Mouse (Mus musculus) hindbrain, postnatal 0 days (tissue): ENCODE results near the gene Gng2. TPM values are rescaled to one million over a fixed set of nuclear protein-coding genes. Genes with fewer than 3 reads are reported as not detected.

Experiments
- ATAC-seq: fragments of 200-750 bp; cut with Nextera tagmentation; 2 replicates; pipeline ENCODE4 v1.8.0; 2017; ENCODE audit warnings: mild to moderate bottlenecking, moderate TSS enrichment, moderate library complexity
- DNase-seq: peaks from one replicate; pipeline ENCODE4 v3.0.0-alpha.2; 2015; ENCODE audit warnings: low spot score
- H3K27ac ChIP-seq: fragments of 300-500 bp; sonication (generic); 2 replicates; pipeline ENCODE4 v1.5.1; 2014; ENCODE audit warnings: mild to moderate bottlenecking
- H3K27me3 ChIP-seq: fragments of 300-500 bp; sonication (generic); 2 replicates; pipeline ENCODE4 v1.6.1; 2014; ENCODE audit warnings: low read length, mixed read lengths; ENCODE audit not compliant: insufficient read depth
- H3K36me3 ChIP-seq: fragments of 300-500 bp; sonication (generic); 2 replicates; pipeline ENCODE4 v1.6.1; 2014; ENCODE audit warnings: low read length, mixed read lengths; ENCODE audit not compliant: insufficient read depth
- H3K4me1 ChIP-seq: fragments of 300-500 bp; sonication (generic); 2 replicates; pipeline ENCODE4 v1.6.1; 2014; ENCODE audit warnings: antibody characterized with exemption, low read length, mixed read lengths; ENCODE audit not compliant: insufficient read depth
- H3K4me2 ChIP-seq: fragments of 300-500 bp; sonication (generic); 2 replicates; pipeline ENCODE4 v1.6.1; 2014; ENCODE audit warnings: low read depth, mild to moderate bottlenecking, low read length, moderate library complexity, mixed read lengths
- H3K4me3 ChIP-seq: fragments of 300-500 bp; sonication (generic); 2 replicates; pipeline ENCODE4 v1.5.1; 2014; ENCODE audit warnings: low read length
- H3K9ac ChIP-seq: fragments of 300-500 bp; sonication (generic); replicated peaks from 2 replicates; pipeline ENCODE4 v1.6.1; 2014; ENCODE audit warnings: mild to moderate bottlenecking, low read length, moderate library complexity, mixed read lengths
- H3K9me3 ChIP-seq: fragments of 300-500 bp; sonication (generic); 2 replicates; pipeline ENCODE4 v1.6.1; 2016; ENCODE audit warnings: low read length, mixed read lengths
- CTCF ChIP-seq: IDR thresholded peaks from 2 replicates; pipeline ENCODE4 v1.5.1; 2016; ENCODE audit warnings: antibody characterized with exemption, control low read depth, low read depth
- WGBS: fragments of 180-500 bp; shearing (Covaris S2); extraction: QIAGEN DNeasy Blood & Tissue Kit; methylation state at CpG from one replicate; pipeline ENCODE4 v1.1.7; 2014; 5-methylcytosine and 5-hydroxymethylcytosine counted together
- polyA plus RNA-seq: library from polyadenylated mRNA; unstranded; fragments of >200 nt; fragmentation: Nextera tagmentation; extraction: Ambion mirVana; gene quantifications from 2 replicates; pipeline ENCODE4 v1.2.1, GENCODE M21; 2015
- total RNA-seq: library from RNA; depleted of rRNA; stranded (reverse); fragments of >200 nt; gene quantifications from 2 replicates; pipeline ENCODE4 v1.2.3, GENCODE M21; 2014

Gng2 gene
- total and polyA plus RNA-seq, 2 experiments from 2014 or later, result 218 to 265 TPM

GRCm38 (mm10) chr14:19969566-19969965, 7.9 kb downstream of the Gng2 start:
- Histone ChIP-seq H3K27ac (no peak overlapping the region), H3K36me3 (no peaks in the 10 kb centered on the region), H3K27me3 (no peaks in the 10 kb centered on the region), H3K4me1 (peaks cover 9% of the 10 kb centered on the region; the same call in 1 of the 2 replicates), H3K9me3 (no peaks in the 10 kb centered on the region), H3K4me3 (no peak overlapping the region), H3K9ac (no peak overlapping the region), H3K4me2 (no peak overlapping the region)
- 83% methylated on average over 1 of the region's 1 CpGs for WGBS
- TF ChIP-seq CTCF, result no peak
- DNase-seq, result no peak
- ATAC-seq, result no peak

- ATAC-seq (no peak), DNase-seq (no peak)
- H3K4me2 ChIP-seq, result no peak overlapping the region
- no peaks in the 10 kb centered on the region for H3K36me3 ChIP-seq
- peaks cover 7% of the 10 kb centered on the region; the same call in 1 of the 2 replicates for H3K4me1 ChIP-seq
- H3K27ac ChIP-seq, result no peak overlapping the region; the same call in 1 of the 2 replicates
- WGBS, result 45% methylated on average over 5 of the region's 5 CpGs
- H3K4me3 ChIP-seq, result no peak overlapping the region
- no peak overlapping the region for H3K9ac ChIP-seq
- H3K27me3 ChIP-seq, result no peaks in the 10 kb centered on the region
- no peaks in the 10 kb centered on the region for H3K9me3 ChIP-seq
- TF ChIP-seq CTCF, result peak; percentile 26; the same call in 1 of the 2 replicates
These were observed 8.4 kb downstream of the Gng2 start for GRCm38 (mm10) chr14:19969011-19969521.

- Histone ChIP-seq H3K27ac (no peak overlapping the region; the same call in 1 of the 2 replicates), H3K9ac (no peak overlapping the region), H3K36me3 (no peaks in the 10 kb centered on the region), H3K4me1 (peaks cover 7% of the 10 kb centered on the region; the same call in 1 of the 2 replicates), H3K27me3 (no peaks in the 10 kb centered on the region), H3K4me2 (no peak overlapping the region), H3K4me3 (no peak overlapping the region), H3K9me3 (no peaks in the 10 kb centered on the region)
- ATAC-seq (no peak), DNase-seq (no peak)
- WGBS, result 81% methylated on average over 7 of the region's 7 CpGs
- no peak for TF ChIP-seq CTCF
These were observed 9.0 kb downstream of the Gng2 start for GRCm38 (mm10) chr14:19968321-19969010.

- Histone ChIP-seq H3K27ac (no peak overlapping the region), H3K36me3 (no peaks in the 10 kb centered on the region), H3K27me3 (no peaks in the 10 kb centered on the region), H3K9me3 (no peaks in the 10 kb centered on the region), H3K4me3 (no peak overlapping the region), H3K4me1 (peaks cover 7% of the 10 kb centered on the region; the same call in 1 of the 2 replicates), H3K9ac (no peak overlapping the region), H3K4me2 (no peak overlapping the region)
- DNase-seq, result no peak
- WGBS, result 56% methylated on average over 8 of the region's 8 CpGs
- ATAC-seq, result no peak
- no peak for TF ChIP-seq CTCF
These were observed 9.9 kb downstream of the Gng2 start for GRCm38 (mm10) chr14:19967482-19967881.

- DNase-seq, result no peak
- Histone ChIP-seq H3K9ac (no peak overlapping the region), H3K4me3 (no peak overlapping the region), H3K9me3 (no peaks in the 10 kb centered on the region), H3K36me3 (no peaks in the 10 kb centered on the region), H3K27ac (no peak overlapping the region; the same call in 1 of the 2 replicates), H3K4me1 (peaks cover 6% of the 10 kb centered on the region; the same call in 1 of the 2 replicates), H3K27me3 (no peaks in the 10 kb centered on the region), H3K4me2 (no peak overlapping the region)
- WGBS, result 34% methylated on average over 5 of the region's 5 CpGs
- no peak for TF ChIP-seq CTCF
- ATAC-seq, result no peak
These were observed 13.4 kb downstream of the Gng2 start for GRCm38 (mm10) chr14:19963961-19964505.

- no peak for ATAC-seq
- no peak for TF ChIP-seq CTCF
- peaks cover 6% of the 10 kb centered on the region; the same call in 1 of the 2 replicates for H3K4me1 ChIP-seq
These were observed 15.2 kb downstream of the Gng2 start for GRCm38 (mm10) chr14:19961924-19962915.

More at GRCm38 (mm10) chr14:19961924-19962915, 15.2 kb downstream of the Gng2 start:
- no peak for DNase-seq
- H3K4me2 ChIP-seq, result no peak overlapping the region
- no peaks in the 10 kb centered on the region for H3K27me3 ChIP-seq
- 55% methylated on average over 15 of the region's 15 CpGs for WGBS
- peak overlapping the region; percentile 29; the same call in 1 of the 2 replicates for H3K27ac ChIP-seq
- H3K9me3 ChIP-seq, result no peaks in the 10 kb centered on the region
- H3K4me3 ChIP-seq, result no peak overlapping the region
- no peak overlapping the region for H3K9ac ChIP-seq
- no peaks in the 10 kb centered on the region for H3K36me3 ChIP-seq
